Mouse (Mus musculus) frontal cortex, adult (tissue): ENCODE measurements around the gene Mnt.
"Not testable (repeated sequence)": the region's sequence is repeated elsewhere in the genome, so short reads cannot be mapped to it uniquely, and the experiment has no call there.

Experiments used
- ATAC-seq: cut with Nextera tagmentation; 2 replicates; pipeline ENCODE4 v1.9.2; 2017; ENCODE audit warnings: mild to moderate bottlenecking, moderate library complexity, mixed read lengths; ENCODE audit not compliant: low TSS enrichment

Mnt gene

DNA sequence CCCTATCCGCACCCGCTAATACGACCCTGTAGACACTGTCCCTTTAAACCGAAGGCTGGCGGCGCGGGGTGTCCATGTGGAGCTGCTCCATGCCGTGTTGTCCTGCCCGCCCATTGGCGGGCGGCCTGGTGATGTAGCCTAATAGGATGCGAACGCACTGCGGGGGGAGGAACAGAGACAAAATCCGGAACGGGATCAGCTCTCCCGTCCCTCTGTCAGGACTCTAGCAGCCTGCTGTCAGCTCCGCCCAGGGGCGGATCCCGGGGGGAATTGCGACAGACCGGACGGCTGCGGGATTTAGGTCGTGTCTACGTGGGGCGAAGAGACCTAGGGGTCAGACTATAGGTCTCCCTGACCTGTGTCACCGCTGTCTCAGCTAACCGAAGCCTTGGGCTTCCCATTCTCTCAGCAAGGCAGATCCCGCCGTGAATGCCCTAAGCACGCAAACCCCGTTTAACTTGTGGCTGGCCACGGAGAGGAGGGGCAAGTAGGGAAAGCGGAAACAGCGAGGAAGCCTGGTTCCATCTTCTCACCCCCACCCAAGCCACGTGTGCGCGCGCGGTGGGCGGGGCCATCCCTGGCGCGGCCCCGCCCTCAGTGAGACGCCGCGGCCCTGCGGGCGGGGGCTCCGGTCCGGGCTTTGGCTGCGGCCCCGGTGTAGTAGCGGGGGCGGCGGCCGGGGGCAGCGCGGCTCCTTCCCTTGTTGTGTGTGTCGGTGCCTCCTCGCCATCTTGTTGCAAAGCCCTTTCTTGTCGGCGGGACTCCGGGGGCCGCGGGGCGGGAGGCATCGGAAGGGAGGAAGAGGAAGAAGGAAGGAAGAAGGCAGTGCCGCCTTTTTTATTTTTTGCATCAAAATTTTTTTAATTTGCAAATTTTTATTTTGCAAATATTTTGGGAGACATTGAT, at the start of gene Mnt:
TSS of gene Mnt (plus strand) at position 665 of the 906 bp plus-strand sequence.
- ATAC-seq = peak; percentile 68

DNA sequence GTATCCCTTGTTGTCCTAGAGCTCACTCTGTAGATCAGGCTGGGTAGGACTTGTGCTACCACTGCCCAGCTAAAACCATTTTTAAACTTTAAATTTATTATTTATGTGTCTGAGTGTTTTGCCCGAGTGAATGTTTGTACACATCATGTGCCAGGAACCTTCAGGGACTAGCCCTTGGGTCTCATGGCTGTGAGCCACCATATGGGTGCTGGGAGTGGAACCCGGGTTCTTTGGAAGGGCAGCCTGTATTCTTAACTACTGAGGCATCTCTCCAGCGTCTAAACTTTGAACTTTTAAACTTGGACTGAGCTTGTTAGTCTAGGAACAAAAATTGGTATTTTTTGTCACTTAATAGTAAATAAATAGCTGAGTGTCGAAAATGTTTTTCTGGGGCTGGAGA, 37.8 kb upstream of the Mnt start:
- ATAC-seq = no peak

DNA sequence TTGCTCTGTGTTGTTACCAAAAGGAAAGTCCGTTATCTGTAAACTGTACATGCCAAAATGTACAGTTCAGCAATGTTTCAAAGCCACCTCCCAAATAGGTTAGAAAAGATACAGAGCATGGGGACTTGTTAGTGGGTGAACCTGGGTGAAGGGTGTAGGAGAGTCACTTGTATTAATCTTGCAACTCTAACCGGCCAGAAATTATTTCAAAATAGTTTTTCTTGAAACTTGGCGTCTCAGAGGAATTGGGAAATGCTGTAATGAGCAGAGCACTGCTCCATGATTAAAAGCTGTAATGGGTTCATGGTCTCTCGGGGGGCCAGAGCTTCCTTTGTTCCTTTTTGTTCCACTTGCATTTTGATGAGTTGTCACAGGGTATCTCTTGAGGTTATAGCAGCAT, 30.1 kb upstream of the Mnt start:
- ATAC-seq = no peak

DNA sequence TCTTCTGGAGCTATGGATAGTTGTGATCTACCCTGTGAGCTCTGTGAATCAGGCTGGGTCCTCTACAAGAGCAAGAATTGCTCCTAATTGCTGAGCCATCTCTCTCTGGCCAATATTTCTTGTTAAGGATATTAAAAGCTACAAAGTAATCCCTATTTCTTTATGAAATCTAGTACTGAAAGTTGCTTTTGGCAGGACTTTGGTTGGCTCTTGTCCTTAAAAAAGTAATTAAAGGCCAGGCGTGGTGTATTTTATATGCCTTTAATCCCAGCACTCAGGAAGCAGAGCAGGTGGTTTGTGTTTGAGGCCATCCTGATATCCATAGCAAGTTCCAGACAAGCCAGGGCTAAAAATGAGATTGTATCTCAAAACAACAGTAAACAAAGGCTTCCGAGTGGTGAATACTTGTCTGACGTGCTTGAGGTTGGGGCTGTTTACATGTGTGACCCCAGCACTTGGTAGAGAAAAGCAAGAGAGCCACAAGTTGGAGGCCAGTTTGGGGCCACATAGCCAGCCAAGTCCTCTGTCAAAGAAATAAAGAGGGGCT, 26.6 kb upstream of the Mnt start:
- no peak for ATAC-seq

DNA sequence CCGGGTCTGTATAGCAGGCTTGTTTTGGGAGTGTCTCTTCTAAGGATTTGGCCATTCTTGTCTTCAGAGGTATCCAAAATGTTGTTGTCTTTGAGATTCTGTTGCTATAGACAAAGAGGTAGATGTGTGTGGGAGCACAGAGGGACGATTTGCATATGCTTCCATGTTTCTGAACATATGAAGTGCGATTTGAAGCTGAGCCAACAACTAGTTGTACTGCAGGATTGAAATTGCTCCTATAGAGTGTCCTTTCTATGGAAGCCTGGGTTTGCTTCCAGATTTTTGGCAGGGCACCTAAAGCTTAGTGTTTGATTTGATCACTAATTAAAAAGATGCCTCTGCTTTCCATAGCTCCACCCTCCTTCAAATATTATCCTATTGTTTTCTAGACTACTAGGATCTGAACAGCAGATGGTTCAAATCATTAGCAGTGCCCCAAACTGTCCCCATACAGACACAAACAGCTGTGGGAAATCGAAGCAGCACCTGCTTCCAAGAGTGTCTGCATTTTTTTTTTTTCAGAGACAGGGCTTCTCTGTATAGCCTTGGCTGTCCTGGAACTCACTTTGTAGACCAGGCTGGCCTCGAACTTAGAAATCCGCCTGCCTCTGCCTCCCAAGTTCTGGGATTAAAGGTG, 23.4 kb upstream of the Mnt start:
- no peak for ATAC-seq

DNA sequence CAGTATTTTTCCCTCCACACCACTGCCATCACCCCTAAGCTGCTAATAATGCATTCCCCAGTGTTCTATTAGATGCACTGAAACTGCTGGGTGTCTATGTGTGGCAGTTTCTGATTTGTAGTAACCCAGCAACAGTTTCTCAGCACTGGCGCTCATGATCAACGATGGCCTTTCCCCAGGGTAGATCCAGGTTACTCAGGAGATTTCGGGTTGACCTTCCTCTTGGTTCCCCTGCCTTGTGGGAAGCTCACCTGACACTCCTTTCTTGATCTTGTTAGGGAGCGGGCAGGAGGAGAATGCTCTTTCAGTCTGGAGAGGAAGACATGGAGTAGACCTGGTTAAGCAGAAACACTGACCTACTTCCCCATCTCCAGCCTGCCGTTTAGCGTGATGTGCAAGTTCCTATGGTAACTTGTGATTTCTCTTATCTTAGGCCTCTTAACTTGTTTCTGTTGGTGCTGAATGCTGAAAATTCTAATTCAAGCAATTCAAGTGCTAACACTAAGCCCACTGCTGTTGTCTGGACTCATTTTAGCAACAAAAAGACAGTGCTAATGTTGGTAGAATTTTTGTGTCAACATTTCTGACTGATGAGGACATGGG, 22.4 kb upstream of the Mnt start:
- ATAC-seq = peak; percentile 78

DNA sequence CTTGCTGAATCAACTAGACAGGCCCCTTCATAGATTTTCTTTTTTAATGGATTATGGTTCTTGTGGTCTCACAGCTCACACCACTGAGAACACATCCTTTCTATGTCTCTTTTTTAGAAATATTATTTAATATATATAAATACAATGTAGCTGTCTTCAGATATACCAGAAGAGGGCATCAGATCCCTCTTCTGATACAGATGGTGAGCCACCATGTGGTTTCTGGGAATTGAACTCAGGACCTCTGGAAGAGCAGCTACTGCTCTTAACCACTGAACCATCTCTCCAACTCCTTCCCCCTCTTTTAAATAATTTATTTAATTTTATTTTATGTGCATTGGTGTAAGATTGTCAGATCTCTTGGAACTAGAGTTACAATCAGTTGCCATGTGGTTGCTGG, 20.6 kb upstream of the Mnt start:
- ATAC-seq = no peak

DNA sequence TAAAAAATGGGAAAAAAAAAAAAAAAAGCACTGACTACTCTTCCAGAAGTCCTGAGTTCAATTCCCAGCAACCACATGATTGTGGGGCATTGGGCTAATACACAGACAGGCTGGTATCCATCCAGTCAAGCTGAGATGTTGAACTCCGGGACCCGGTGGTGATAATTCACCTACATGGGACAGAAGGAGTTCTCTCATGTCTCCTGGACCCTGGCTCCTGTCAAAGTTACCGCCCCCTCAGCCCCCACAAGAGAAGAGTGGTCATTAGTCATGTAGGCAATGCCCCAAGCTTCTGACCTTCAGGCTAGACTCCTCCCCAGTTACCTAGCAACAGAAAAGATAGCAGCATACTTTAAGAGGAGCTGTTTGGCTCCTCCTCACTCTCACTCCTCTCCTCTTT, 19.7 kb upstream of the Mnt start:
- ATAC-seq = not testable (repeated sequence)

DNA sequence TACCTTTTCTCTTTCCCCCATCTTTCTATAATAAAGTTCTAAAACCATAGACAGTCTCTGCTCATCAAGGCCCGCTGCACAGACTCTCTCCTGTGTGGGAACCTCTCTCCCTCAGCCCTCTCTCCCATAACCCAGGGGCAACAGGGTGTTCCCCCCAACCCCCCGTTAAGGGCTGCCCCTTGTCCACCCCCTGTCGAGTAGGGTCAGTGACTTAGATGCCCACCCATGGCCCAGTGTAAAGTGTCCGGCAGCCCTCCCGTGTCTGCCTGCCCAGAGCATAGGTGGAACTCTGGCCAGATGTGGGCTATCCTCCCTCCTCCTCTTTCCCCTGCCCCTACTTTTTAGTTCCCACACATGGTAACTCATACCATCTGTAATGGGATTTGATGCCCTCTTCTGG, 19.2 kb upstream of the Mnt start:
- no peak for ATAC-seq

DNA sequence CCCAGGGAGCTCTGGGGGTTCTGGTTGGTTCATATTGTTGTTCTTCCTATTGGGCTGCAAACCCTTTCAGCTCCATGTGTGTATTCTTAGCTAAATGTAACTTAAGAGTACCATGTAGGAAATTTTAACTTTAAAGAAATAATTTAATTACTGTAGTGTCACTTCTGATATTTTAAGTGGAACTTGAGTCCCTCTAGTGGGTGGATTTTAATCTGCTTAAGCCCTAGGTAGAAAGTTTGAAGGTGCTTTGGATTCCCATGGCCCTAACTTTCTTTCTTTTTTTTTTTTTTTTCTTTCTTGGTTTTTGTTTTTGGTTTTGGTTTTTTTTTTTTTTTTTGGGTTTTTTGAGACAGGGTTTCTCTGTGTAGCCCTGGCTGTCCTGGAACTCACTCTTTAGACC, 14.9 kb upstream of the Mnt start:
- ATAC-seq = no peak

DNA sequence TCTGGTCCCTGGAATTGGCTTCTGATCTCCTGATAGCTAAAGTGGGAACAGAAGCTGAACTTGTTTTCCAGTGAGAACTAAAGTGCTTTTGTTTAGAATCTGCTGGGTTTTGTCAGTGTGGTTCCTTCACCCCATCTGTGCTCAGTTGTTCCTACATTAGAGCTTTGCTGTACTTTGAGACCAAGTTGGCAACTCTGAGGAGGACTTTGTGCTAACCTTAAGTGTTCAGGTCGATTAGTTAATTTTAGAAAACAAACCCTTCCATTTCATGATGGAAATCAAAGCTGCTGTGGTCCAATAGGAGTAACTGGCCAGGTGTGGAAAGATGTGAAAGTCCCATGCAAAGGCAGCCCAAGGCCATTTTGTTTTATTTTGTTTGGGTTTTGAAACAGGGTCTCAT, 9.8 kb upstream of the Mnt start:
- no peak for ATAC-seq

DNA sequence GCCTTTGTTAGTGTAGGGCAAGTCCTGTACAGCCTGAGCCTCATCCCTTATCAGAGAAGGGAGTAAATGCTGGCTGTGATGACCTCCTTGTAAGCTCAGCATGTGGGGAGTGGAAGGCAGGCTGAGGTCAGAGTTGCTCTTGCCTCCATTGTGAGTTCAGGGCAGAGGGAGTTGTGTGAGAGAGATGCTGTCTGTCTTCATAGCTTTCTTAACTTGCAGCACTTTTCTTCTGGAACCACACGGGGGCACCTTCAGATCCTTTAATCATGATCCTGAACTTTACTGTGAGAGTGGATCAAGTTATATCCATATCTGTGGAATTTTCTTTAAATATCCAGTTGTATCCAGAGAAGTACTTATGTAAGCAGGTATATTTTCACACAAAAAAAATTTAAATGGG, 9.3 kb upstream of the Mnt start:
- peak; percentile 81 for ATAC-seq

DNA sequence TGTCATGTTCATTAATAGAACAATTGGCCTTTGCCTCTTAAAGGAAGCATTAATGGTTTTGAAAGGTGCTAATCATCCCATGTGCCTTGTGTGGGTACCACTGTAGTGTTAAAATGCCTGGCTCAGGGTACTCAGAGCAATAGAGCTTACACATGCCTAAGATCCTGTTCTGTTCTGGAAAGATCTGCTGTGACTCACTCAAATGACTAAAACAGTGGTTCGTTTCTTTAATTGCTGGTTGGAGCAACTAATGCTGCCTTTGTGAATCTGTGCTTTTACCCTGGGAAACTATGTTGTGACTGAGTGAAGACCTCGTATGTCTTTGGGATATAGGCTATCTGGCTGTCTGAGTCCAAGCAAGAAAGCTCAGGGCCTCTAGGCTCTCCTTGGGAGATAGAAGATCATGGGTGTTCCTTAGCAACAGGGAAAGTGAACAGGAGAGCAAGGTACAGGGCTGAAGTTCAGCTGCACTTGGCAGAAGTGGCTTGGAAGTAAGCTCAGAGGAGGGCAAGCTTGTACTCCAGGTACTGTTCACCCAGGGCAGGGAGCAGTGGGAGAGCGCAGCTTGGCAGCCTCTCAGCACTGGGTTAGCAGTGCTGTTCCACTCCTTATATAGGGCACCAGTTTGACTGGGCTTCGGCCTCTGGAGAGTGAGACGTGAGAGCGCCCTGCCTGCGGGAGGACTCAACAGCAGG, 7.8 kb upstream of the Mnt start:
- no peak for ATAC-seq

DNA sequence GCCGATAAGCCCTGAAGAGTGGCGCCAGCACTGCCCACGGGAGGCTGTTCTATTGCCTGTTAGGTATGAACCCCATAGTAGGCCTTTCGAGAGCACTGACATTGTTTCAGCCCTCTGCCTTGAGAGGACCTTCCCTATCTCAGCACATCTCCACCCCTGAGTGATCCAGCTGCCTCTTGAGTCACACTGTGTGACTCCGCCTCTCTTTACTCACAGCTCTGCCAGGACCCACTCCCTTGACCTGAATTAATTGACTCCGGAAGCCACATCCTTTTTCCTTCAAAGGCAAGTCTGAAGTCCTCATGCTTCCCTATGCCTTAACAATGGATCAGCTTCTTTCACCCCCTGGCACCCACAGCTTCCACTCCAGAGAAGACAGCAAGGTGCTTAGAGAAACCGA, 4.6 kb upstream of the Mnt start:
- ATAC-seq = no peak

DNA sequence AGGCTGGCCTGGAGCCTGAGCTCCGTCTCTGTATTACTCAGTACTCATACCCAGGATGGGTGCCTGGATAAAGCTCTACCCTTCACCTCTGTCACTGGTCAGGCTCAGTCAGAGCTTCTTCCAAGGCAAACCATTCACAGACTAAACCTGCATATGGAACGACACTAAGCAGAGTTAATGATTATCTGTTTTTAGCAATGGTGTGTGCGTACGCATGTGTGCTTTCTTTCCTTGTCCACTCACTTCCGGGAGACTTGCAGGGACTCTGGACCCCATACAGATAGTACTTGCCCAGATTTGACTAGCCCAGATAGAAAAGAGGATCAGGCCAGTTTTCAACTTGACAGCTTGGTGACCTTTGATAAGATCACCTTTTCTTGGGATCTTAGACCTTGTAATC, 4.0 kb upstream of the Mnt start:
- no peak for ATAC-seq

DNA sequence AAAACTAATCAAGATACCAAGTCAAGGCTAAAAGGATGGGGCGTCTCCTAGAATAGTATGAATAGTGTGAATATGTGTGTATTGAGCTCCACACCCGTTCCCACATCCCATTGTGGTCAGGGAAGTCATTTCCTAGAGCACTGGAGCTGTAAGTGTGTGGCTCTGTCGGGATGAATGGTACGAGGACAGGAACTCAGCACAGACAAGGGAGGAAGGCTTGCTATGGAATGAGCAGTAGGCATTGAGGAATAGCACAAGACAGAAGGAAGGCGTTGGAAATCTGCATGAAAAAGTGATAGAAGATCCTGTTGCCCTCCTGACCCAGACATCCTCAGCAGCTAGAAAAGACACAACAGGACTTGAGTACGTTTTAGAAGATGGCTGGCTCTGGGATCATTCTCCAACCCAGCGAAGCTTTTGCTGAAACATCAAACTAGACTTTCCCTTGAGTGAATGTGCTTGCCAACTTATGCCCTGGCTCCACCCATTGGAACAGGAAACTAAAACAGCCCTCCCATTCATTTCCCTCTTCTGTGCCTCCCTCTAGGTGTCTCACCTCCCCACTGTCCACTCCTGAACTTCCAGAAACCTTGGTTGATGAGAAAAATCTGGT, 2.8 kb upstream of the Mnt start:
- no peak for ATAC-seq

DNA sequence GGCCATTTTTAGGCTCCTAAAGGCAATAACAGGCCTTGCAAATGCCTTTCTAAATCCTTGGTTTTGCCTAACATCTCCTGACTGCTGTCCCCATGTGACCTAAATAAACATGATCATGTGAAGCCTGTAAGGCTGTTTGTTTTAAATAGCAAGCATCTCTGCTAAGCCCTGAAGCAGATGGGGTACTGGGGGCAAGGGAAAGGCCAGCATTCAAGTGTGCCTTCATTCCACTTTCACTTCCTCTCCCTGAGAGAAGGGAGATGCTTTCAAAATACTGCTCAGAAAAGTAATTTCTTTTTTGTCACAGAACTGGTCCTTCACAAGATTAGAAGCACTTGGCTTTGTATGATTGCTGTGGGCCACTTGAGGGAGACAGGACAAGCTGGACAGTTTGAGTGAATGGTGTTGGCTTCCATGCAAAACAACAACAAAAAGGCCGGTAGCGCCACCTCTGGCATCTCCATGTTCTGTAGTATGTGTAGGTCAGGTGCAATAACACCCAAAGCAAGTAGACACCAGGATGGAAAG, 2.3 kb upstream of the Mnt start:
- ATAC-seq = no peak

DNA sequence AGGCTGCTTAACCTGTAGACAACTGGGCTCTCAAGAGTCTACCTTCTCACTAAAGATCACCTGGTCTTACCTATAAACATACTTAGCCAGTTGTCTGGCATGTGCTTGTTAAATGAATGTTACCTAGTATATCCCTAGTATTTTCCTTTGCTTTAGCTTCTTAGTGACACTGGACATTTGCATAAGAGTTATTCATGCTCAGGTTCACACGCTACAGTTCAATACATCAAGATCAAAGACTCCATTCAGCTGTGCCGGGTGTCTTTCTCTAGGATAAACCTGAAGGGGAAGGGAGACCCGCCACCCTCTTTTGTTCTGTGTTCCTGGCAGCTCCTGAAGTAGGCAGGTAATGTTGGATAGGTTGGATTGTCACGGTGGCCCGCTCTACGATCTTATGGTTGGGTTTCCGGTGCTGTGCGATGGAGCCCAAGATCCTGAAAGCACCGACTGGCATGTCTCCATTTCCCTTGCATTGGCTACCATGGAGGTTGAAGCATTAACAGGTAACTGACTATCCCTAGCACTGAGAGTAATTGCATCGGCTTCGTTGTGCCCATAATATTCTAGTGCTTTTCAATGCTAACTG, 1.7 kb upstream of the Mnt start:
- ATAC-seq = no peak

DNA sequence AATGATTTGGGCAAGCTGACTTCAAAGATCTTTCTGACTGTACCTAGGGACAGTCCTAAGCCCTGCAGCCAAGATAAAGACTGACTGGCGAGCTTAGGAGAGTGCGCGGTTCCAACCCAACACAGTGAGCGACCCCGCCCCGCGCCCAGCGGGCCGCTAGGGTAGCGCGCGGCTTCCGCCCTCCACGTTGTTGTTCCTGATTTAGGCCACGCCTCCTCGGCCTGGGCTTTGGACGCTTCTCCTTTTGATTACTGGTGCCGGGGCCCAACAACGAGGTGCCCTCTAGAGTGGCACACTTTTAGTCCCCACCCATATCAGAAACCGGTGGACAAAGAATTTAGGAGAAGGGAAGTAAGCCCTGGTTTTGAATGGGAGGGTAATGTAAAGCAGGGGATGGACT, 908 bp upstream of the Mnt start:
- no peak for ATAC-seq

DNA sequence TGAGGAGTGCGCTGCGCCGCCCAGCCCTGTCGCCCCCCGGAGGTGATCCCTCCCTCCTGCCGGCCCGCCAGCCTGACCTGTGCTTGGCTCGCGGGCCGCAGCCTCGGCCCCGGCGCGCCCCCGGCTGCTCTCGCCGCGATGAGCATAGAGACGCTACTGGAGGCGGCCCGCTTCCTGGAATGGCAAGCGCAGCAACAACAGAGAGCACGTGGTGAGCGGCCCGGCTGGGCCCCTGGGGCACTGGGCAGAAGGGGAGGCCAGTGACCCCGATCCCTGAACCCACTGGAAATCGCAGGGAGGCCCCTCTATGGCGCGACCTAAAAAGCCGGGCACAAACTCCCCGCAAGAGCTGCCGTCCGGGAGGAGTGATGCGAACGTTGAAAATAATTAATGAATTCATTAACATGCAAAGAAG, 478 bp downstream of the Mnt start:
- no peak for ATAC-seq
